Mouse (Mus musculus): Measurements from ENCODE around the gene Tspan7. TPM values are rescaled to one million over a fixed set of nuclear protein-coding genes. Genes with fewer than 3 reads are reported as not detected.

Gene Tspan7
- polyA plus RNA-seq, 1 experiment from 2014 or later: 86.0 TPM

- no peak overlapping the region for H3K4me3 ChIP-seq
- no peaks in the 10 kb centered on the region for H3K27me3 ChIP-seq
- no peaks in the 10 kb centered on the region for H3K4me1 ChIP-seq (replicated peaks)
- no peaks in the 10 kb centered on the region for H3K9me3 ChIP-seq (replicated peaks)
- no peaks in the 10 kb centered on the region for H3K36me3 ChIP-seq
- no peak overlapping the region for H3K27ac ChIP-seq
- H3K9ac ChIP-seq: no peak overlapping the region
- H3K4me2 ChIP-seq: no peak overlapping the region
- no peak for ATAC-seq (replicated peaks; ENCODE audit: insufficient number of reproducible peaks, insufficient read depth, low FRiP score, low read depth)
Observed at GRCm38 (mm10) chrX:10641062-10641461, 156.1 kb downstream of the Tspan7 start.

Other genes starting within 250 kb of the Tspan7 start
- 0.34 TPM in 1 of 2 replicates, not detected in the other for gene Otc, start 232.9 kb upstream of the Tspan7 start, polyA plus RNA-seq (2015; fragmentation: Nextera tagmentation; extraction: Ambion mirVana)
- gene Mid1ip1, start 229.9 kb downstream of the Tspan7 start, polyA plus RNA-seq (2015; fragmentation: Nextera tagmentation; extraction: Ambion mirVana): 25.9 and 34.3 TPM in 2 replicates